Mouse (Mus musculus): ENCODE data around the gene Nme9. TPM values are rescaled to one million over a fixed set of nuclear protein-coding genes. Genes with fewer than 3 reads are reported as not detected.
A peak's percentile ranks its signal among the peaks of the same experiment; 100 is the strongest.

Gene Nme9
- polyA plus RNA-seq, 1 experiment from 2014 or later: not detected

DNA sequence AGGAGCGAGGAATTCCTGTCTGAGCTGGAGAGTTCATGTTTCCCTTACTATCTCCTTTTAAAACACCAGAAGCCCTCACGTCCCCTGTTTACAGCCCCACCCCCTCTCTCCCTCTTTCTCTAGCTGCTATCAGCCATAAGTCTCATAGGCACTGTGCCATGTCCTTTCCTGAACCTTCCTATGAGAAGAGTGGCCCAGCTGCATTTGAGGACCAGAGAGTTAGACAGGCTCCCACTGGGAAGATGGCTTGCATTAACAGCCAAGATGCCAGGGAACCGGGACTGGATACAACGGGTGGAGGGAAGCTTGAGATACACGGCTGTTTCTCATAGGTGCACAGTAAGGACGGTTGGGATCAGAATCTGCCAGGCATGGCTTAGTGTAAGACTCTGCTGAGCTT is 13.6 kb downstream of the Nme9 start:
- no peak for ATAC-seq (ENCODE audit: low read depth)
- WGBS (ENCODE audit: insufficient replicate concordance): 62% methylated on average over 6 of the region's 6 CpGs
- Histone ChIP-seq H3K4me3 (ENCODE audit: low read depth, low read length) (no peak overlapping the region), H3K4me1 (ENCODE audit: control insufficient read depth, low read depth, low read length) (peaks cover under 1% of the 10 kb centered on the region; the same call in 1 of the 2 replicates), H3K9me3 (replicated peaks; ENCODE audit: control insufficient read depth, low read length) (no peaks in the 10 kb centered on the region), H3K36me3 (ENCODE audit: control insufficient read depth, insufficient read depth) (no peaks in the 10 kb centered on the region), H3K27me3 (ENCODE audit: control insufficient read depth, insufficient read depth, low read depth, low read length) (no peaks in the 10 kb centered on the region), H3K9ac (ENCODE audit: low read depth, low read length) (no peak overlapping the region), H3K4me2 (ENCODE audit: low read depth, low read length) (no peak overlapping the region), H3K27ac (ENCODE audit: low read length) (no peak overlapping the region)

DNA sequence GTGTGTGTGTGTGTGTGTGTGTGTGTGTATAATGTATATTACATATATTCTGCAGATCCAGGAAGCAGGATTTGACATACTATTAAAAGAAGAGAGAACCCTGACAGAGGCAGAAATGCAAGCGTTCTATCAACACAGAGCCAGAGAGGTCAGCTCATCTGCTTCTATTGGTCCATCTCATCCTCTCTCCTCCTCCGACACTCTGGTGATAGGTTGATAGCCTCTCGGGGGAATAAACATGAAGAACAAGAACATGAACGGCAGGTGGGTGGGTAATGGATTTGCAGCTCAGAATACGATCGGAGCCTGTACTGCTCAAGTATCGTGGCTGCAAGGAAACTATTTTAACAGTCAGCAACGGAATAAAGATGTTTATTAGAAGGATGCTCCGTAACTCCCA is 17.3 kb downstream of the Nme9 start:
- Histone ChIP-seq H3K27me3 (ENCODE audit: control insufficient read depth, insufficient read depth, low read depth, low read length) (no peaks in the 10 kb centered on the region), H3K9me3 (replicated peaks; ENCODE audit: control insufficient read depth, low read length) (no peaks in the 10 kb centered on the region), H3K27ac (ENCODE audit: low read length) (no peak overlapping the region), H3K4me3 (ENCODE audit: low read depth, low read length) (no peak overlapping the region), H3K4me1 (ENCODE audit: control insufficient read depth, low read depth, low read length) (peaks cover 6% of the 10 kb centered on the region; the same call in 1 of the 2 replicates), H3K36me3 (ENCODE audit: control insufficient read depth, insufficient read depth) (no peaks in the 10 kb centered on the region), H3K4me2 (ENCODE audit: low read depth, low read length) (no peak overlapping the region), H3K9ac (ENCODE audit: low read depth, low read length) (no peak overlapping the region)
- 74% methylated on average over 9 of the region's 9 CpGs for WGBS (ENCODE audit: insufficient replicate concordance)
- no peak for ATAC-seq (ENCODE audit: low read depth)

DNA sequence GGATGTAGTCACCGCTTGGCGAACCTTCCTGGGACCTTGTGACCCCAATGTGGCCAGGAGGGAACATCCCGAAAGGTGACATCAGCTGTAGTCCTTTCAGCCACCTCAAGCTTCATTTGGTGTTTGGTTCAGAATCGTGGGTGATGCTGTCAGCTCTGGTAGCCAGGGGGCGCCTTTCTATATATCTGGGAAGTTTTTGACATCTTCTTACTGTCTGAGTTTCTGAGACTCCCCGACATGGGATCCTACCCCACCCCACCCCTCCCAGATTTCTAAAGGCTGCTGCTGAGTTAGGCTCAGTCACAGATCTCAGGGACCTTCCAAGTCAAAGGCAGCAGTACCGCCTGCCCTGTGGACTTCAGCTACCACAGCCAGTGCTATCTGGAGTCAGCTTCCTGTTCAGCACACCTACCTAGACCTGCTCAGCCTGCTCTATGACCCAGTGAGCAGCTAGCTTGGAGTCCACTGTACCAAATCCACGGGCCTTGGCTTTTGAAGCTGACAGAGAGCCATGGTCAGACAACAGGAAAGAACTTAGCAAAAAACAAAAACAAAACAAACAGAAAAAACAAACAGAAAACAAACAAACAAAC is 18.5 kb downstream of the Nme9 start:
- Histone ChIP-seq H3K36me3 (ENCODE audit: control insufficient read depth, insufficient read depth) (no peaks in the 10 kb centered on the region), H3K4me1 (ENCODE audit: control insufficient read depth, low read depth, low read length) (peaks cover 6% of the 10 kb centered on the region; the same call in 1 of the 2 replicates), H3K27me3 (ENCODE audit: control insufficient read depth, insufficient read depth, low read depth, low read length) (no peaks in the 10 kb centered on the region), H3K4me2 (ENCODE audit: low read depth, low read length) (peak overlapping the region; percentile 40), H3K27ac (ENCODE audit: low read length) (no peak overlapping the region), H3K9me3 (replicated peaks; ENCODE audit: control insufficient read depth, low read length) (no peaks in the 10 kb centered on the region), H3K9ac (ENCODE audit: low read depth, low read length) (no peak overlapping the region), H3K4me3 (ENCODE audit: low read depth, low read length) (no peak overlapping the region)
- 40% methylated on average over 8 of the region's 8 CpGs for WGBS (ENCODE audit: insufficient replicate concordance)
- no peak for ATAC-seq (ENCODE audit: low read depth)

DNA sequence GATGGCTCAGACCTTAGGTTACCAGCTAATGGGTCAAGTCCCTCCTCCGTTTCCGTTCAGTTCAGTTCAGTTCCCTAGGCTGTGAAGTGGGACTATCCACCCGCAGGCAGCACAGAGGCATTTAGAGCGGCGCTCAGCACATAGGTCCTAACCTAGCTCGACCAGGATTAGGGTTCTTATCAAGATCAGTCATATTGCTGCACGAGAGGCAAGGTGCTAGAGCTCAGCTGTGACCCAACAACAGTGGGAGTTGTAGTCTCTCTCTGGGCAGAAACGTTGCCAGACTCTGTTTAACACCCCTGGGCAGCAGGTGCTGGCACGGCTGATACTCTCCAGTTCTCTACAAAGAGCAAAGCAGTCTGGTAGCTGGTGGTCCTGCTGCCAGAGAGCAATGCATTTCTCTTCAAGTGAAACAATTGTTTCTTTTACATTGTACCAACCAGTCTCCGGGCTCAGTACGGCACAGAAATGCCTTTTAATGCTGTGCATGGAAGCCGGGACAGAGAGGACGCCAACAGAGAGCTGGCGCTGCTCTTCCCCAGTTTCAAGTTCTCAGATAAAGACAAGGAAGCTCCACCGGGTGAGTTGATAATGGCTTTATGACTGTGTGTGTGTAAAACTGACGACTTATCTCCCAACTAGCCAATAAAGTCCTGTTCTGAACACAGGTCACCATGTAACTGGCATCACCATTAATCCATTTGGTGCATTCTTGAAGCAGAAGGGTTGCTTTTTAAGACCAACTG is 19.2 kb downstream of the Nme9 start:
- no peak overlapping the region for H3K4me3 ChIP-seq (ENCODE audit: low read depth, low read length)
- H3K9ac ChIP-seq (ENCODE audit: low read depth, low read length): no peak overlapping the region
- 26% methylated on average over 16 of the region's 16 CpGs for WGBS (ENCODE audit: insufficient replicate concordance)

DNA sequence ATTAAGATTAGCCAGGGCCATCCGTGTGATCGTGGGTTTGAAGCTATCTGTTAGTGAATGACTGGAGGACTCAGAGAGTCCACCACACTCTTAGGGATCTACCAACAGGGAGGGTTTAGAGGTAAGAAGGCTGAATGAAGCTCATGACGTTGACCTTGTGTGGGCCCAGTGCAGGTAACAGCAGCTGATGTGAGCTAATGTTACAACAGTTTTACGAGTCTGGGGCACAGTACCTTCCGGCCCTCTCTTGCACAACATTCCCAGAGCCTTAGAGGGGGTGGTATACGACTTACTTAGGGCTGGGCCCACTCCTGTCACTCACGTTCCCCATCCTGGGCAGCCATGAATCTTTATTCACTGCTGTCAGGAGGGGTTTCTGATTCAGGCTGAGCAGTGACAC is 20.1 kb downstream of the Nme9 start:
- Histone ChIP-seq H3K27ac (ENCODE audit: low read length) (no peak overlapping the region), H3K9me3 (replicated peaks; ENCODE audit: control insufficient read depth, low read length) (no peaks in the 10 kb centered on the region), H3K27me3 (ENCODE audit: control insufficient read depth, insufficient read depth, low read depth, low read length) (no peaks in the 10 kb centered on the region), H3K4me3 (ENCODE audit: low read depth, low read length) (no peak overlapping the region), H3K4me2 (ENCODE audit: low read depth, low read length) (no peak overlapping the region), H3K9ac (ENCODE audit: low read depth, low read length) (no peak overlapping the region), H3K4me1 (ENCODE audit: control insufficient read depth, low read depth, low read length) (peaks cover 6% of the 10 kb centered on the region; the same call in 1 of the 2 replicates), H3K36me3 (ENCODE audit: control insufficient read depth, insufficient read depth) (no peaks in the 10 kb centered on the region)
- 57% methylated on average over 7 of the region's 7 CpGs for WGBS (ENCODE audit: insufficient replicate concordance)
- no peak for ATAC-seq (ENCODE audit: low read depth)

More for the DNA sequence above, 19.2 kb downstream of the Nme9 start:
- no peaks in the 10 kb centered on the region for H3K27me3 ChIP-seq (ENCODE audit: control insufficient read depth, insufficient read depth, low read depth, low read length)
- H3K36me3 ChIP-seq (ENCODE audit: control insufficient read depth, insufficient read depth): no peaks in the 10 kb centered on the region
- H3K4me2 ChIP-seq (ENCODE audit: low read depth, low read length): peak overlapping the region; percentile 40
- peak; percentile 58 for ATAC-seq (ENCODE audit: low read depth)
- H3K4me1 ChIP-seq (ENCODE audit: control insufficient read depth, low read depth, low read length): peaks cover 6% of the 10 kb centered on the region; the same call in 1 of the 2 replicates
- no peak overlapping the region for H3K27ac ChIP-seq (ENCODE audit: low read length)
- H3K9me3 ChIP-seq (replicated peaks; ENCODE audit: control insufficient read depth, low read length): no peaks in the 10 kb centered on the region

DNA sequence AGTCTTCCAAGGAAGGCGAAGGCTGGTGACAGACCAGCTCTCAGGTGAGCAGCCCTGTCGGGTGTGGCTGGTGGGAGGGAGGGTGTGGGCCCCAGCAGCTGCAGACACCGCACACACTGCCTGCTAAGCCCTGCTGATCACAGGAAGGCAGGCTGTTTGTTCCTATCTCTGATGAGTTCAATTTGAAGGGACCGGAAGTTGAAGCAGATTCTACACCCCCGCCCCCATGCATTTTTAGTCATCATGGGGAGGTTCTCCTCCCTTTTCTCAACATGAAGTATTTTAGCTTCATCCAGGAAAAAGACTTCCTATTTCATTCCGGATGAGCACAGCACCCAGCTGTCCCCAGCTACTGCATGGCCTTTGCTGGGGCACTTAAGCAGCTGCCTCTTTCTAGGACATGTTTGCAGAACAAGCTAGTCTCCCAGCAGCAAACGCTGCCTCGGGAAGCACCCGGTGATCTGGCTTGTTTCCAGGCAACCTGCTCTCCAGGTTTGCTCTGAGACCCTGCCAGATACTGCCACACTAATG is 28.0 kb downstream of the Nme9 start:
- Histone ChIP-seq H3K27ac (ENCODE audit: low read length) (no peak overlapping the region), H3K4me3 (ENCODE audit: low read depth, low read length) (no peak overlapping the region), H3K9ac (ENCODE audit: low read depth, low read length) (no peak overlapping the region), H3K27me3 (ENCODE audit: control insufficient read depth, insufficient read depth, low read depth, low read length) (no peaks in the 10 kb centered on the region), H3K9me3 (replicated peaks; ENCODE audit: control insufficient read depth, low read length) (no peaks in the 10 kb centered on the region), H3K4me1 (ENCODE audit: control insufficient read depth, low read depth, low read length) (peaks cover 3% of the 10 kb centered on the region), H3K36me3 (ENCODE audit: control insufficient read depth, insufficient read depth) (no peaks in the 10 kb centered on the region), H3K4me2 (ENCODE audit: low read depth, low read length) (no peak overlapping the region)
- 43% methylated on average over 9 of the region's 9 CpGs for WGBS (ENCODE audit: insufficient replicate concordance)
- no peak for ATAC-seq (ENCODE audit: low read depth)

DNA sequence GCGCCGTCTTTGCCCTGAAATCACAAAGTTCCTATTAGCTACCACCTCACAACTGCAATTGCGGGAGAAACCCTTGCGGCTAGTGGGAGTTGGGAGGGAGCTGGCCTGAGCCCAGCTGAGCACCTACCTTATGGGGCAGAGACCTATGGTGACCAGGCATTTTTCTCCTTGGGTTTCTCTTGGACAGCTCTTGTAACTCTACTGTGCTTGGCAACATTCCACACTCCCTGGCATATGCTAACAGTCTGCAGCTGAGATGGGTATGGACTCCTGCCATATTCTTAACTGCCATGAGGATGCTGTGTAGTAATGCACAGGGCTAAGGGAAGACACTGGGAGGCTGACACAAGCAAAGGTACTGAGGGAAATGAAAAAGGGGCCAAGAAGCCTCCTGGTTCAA is 29.5 kb downstream of the Nme9 start:
- ATAC-seq (ENCODE audit: low read depth): no peak
- H3K27me3 ChIP-seq (ENCODE audit: control insufficient read depth, insufficient read depth, low read depth, low read length): no peaks in the 10 kb centered on the region

DNA sequence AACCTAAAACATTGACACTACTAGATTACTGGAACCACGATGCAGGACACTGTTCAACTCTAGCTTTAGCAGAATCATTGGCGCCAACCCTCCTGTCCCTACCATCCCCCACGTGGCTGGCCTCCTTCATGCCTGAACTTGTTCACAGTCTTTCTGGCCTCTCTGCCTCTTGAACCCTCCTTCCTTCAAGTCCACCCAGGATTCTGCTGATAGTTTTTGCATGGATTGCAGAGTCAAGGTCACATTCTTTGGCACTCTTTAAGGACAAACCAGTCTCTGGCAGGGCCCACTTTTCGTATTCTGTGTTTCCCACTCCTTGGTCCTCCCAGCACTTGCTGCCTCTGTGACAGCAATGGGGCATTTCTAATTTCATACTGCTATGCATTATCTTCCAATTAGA is 31.9 kb downstream of the Nme9 start:
- 82% methylated on average over 4 of the region's 4 CpGs for WGBS (ENCODE audit: insufficient replicate concordance)
- Histone ChIP-seq H3K27ac (ENCODE audit: low read length) (no peak overlapping the region), H3K9ac (ENCODE audit: low read depth, low read length) (no peak overlapping the region), H3K4me2 (ENCODE audit: low read depth, low read length) (no peak overlapping the region), H3K36me3 (ENCODE audit: control insufficient read depth, insufficient read depth) (no peaks in the 10 kb centered on the region), H3K4me1 (ENCODE audit: control insufficient read depth, low read depth, low read length) (peaks cover 16% of the 10 kb centered on the region), H3K27me3 (ENCODE audit: control insufficient read depth, insufficient read depth, low read depth, low read length) (no peaks in the 10 kb centered on the region), H3K4me3 (ENCODE audit: low read depth, low read length) (no peak overlapping the region), H3K9me3 (replicated peaks; ENCODE audit: control insufficient read depth, low read length) (no peaks in the 10 kb centered on the region)
- ATAC-seq (ENCODE audit: low read depth): no peak

More for the DNA sequence above, 29.5 kb downstream of the Nme9 start:
- Histone ChIP-seq H3K9ac (ENCODE audit: low read depth, low read length) (no peak overlapping the region), H3K4me2 (ENCODE audit: low read depth, low read length) (no peak overlapping the region), H3K27ac (ENCODE audit: low read length) (no peak overlapping the region), H3K9me3 (replicated peaks; ENCODE audit: control insufficient read depth, low read length) (no peaks in the 10 kb centered on the region), H3K36me3 (ENCODE audit: control insufficient read depth, insufficient read depth) (no peaks in the 10 kb centered on the region), H3K4me3 (ENCODE audit: low read depth, low read length) (no peak overlapping the region), H3K4me1 (ENCODE audit: control insufficient read depth, low read depth, low read length) (peaks cover 16% of the 10 kb centered on the region)
- WGBS (ENCODE audit: insufficient replicate concordance): 92% methylated on average over 4 of the region's 4 CpGs

DNA sequence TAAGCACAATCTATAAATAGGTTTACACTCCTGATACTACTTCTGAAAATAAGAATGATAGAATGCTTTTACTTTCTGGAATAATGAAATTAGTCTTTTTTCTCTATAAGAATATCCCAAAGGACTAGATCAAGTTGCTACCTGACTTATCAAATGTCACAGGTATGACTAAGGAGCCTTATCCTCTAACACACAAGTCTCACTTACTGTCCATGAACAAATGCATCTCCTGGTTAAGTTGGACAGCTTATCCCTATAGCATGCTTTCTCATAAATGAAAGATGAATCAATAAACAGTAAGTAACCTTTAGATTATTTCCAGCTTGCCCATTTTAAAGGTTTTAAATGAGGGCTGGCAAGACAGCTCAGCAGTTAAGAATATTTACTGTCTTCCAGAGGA is 33.4 kb downstream of the Nme9 start:
- Histone ChIP-seq H3K36me3 (ENCODE audit: control insufficient read depth, insufficient read depth) (no peaks in the 10 kb centered on the region), H3K9me3 (replicated peaks; ENCODE audit: control insufficient read depth, low read length) (no peaks in the 10 kb centered on the region), H3K4me2 (ENCODE audit: low read depth, low read length) (no peak overlapping the region), H3K4me3 (ENCODE audit: low read depth, low read length) (no peak overlapping the region), H3K27ac (ENCODE audit: low read length) (no peak overlapping the region), H3K4me1 (ENCODE audit: control insufficient read depth, low read depth, low read length) (peaks cover 13% of the 10 kb centered on the region), H3K9ac (ENCODE audit: low read depth, low read length) (no peak overlapping the region), H3K27me3 (ENCODE audit: control insufficient read depth, insufficient read depth, low read depth, low read length) (no peaks in the 10 kb centered on the region)
- no peak for ATAC-seq (ENCODE audit: low read depth)
